Mouse (Mus musculus): ENCODE results near the gene Gm28845. TPM values are rescaled to one million over a fixed set of nuclear protein-coding genes. Genes with fewer than 3 reads are reported as not detected.

The Gm28845 gene
- total and polyA plus RNA-seq, 3 experiments: not detected

DNA sequence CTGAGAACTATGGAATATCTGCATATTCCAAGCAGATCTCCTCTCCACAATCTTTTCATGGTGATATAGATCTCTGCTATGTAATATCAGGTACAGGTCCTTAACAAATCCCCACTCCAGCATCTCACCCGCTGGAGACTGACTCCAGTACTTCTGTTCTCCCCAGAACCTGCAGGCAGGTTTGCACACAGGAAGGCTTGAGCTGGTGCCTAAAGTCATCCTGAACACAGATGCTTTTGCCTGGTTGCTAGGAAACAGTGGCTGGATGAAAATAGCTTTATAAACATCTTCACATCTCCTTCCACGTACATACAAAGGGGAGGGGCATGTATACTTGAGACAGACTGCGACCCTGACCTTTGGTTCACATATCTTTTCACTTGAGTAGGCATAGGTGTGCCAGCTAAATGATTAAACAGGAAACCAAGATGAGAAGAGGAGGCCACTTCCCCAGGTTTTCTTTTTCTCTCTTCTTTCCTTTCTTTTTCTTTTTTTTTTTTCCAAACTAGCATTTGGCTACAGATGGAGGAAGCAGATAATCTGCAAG, 10.3 kb upstream of the Gm28845 start:
- H3K9ac ChIP-seq (ENCODE audit: control insufficient read depth, low read depth, low read length, poor library complexity, severe bottlenecking): no peak overlapping the region
- no peak for TF ChIP-seq TCF12 (IDR thresholded peaks at IDR 0.05; ENCODE audit: low read depth, low read length)
- TF ChIP-seq ELF1 (IDR thresholded peaks at IDR 0.05; ENCODE audit: low read depth, low read length): no peak
- TF ChIP-seq GABPA (IDR thresholded peaks at IDR 0.05; ENCODE audit: low read depth, low read length): no peak
- TF ChIP-seq UBTF (IDR thresholded peaks at IDR 0.05; ENCODE audit: borderline replicate concordance, insufficient read depth, low read depth, low read length): no peak
- TF ChIP-seq USF2 (IDR thresholded peaks at IDR 0.05; ENCODE audit: borderline replicate concordance in 1 of 2, insufficient read depth in 1 of 2, low read depth in 1 of 2, low read length in 2 of 2): no peak
- TF ChIP-seq ZMIZ1 (IDR thresholded peaks at IDR 0.05; ENCODE audit: low read depth, low read length): no peak
- no peak for TF ChIP-seq NRF1 (IDR thresholded peaks at IDR 0.05; ENCODE audit: insufficient read depth, low read depth, low read length, poor library complexity, severe bottlenecking)
- TF ChIP-seq MXI1 (IDR thresholded peaks at IDR 0.05; ENCODE audit: low read depth, low read length): no peak
- TF ChIP-seq BHLHE40 (IDR thresholded peaks at IDR 0.05; ENCODE audit: borderline replicate concordance, low read depth, low read length): no peak
- TF ChIP-seq KAT2A (conservative IDR thresholded peaks at IDR 0.05; ENCODE audit: low read depth, low read length): no peak
- no peak for TF ChIP-seq JUND (IDR thresholded peaks at IDR 0.05; ENCODE audit: low read depth, low read length)
- TF ChIP-seq SIN3A (IDR thresholded peaks at IDR 0.05; ENCODE audit: low read length): no peak
- no peak for TF ChIP-seq POLR2AphosphoS2 (IDR thresholded peaks at IDR 0.05; ENCODE audit: low read length)
- no peak for TF ChIP-seq USF1 (IDR thresholded peaks at IDR 0.05; ENCODE audit: low read depth, low read length)
- TF ChIP-seq CTCF (IDR thresholded peaks at IDR 0.05 in 2 of 3, conservative IDR thresholded peaks at IDR 0.05 in 1 of 3; ENCODE audit: control insufficient read depth in 1 of 3, insufficient read depth in 1 of 3, low read depth in 2 of 3, low read length in 3 of 3, poor library complexity in 1 of 3, severe bottlenecking in 1 of 3): no peak
- no peak for TF ChIP-seq MAX (IDR thresholded peaks at IDR 0.05; ENCODE audit: low read length)
- no peak for TF ChIP-seq RCOR1 (IDR thresholded peaks at IDR 0.05; ENCODE audit: low read depth, low read length)
- TF ChIP-seq POLR2AphosphoS5 (IDR thresholded peaks at IDR 0.05; ENCODE audit: borderline replicate concordance, low read depth, low read length): no peak
- TF ChIP-seq MAZ (IDR thresholded peaks at IDR 0.05; ENCODE audit: low read depth, low read length): no peak
- H3K27ac ChIP-seq (ENCODE audit: control insufficient read depth, low read depth, low read length): no peak overlapping the region
- H3K4me3 ChIP-seq (ENCODE audit: control insufficient read depth in 1 of 2, insufficient read depth in 1 of 2, low read depth in 2 of 2, low read length in 2 of 2): no peak overlapping the region
- DNase-seq (ENCODE audit: low read depth, low spot score): no peak
- no peaks in the 10 kb centered on the region for H3K36me3 ChIP-seq (ENCODE audit: control insufficient read depth in 1 of 2, insufficient read depth in 2 of 2, low read length in 2 of 2)
- H3K27me3 ChIP-seq (ENCODE audit: control insufficient read depth in 1 of 2, insufficient read depth in 2 of 2, low read length in 2 of 2): no peaks in the 10 kb centered on the region
- no peaks in the 10 kb centered on the region for H3K79me2 ChIP-seq (ENCODE audit: control insufficient read depth, insufficient read depth, low read length, poor library complexity)
- H3K9me3 ChIP-seq (replicated peaks; ENCODE audit: insufficient read depth, low read length): no peaks in the 10 kb centered on the region
- H3K4me1 ChIP-seq (ENCODE audit: control insufficient read depth in 1 of 2, insufficient read depth in 2 of 2, low read length in 2 of 2): no peaks in the 10 kb centered on the region

Measured in MEL (cell line).